Mouse (Mus musculus): Measurements from ENCODE around the gene Cacna2d3.

Cacna2d3 gene

GRCm38 (mm10) chr14:28984276-28984675 is 737.4 kb downstream of the Cacna2d3 start:
- DNase-seq = no peak

- no peak for DNase-seq
Observed at GRCm38 (mm10) chr14:28980482-28980881, 741.2 kb downstream of the Cacna2d3 start.

GRCm38 (mm10) chr14:28979230-28979629 is 742.4 kb downstream of the Cacna2d3 start:
- no peak for DNase-seq

- peak; percentile 18 for DNase-seq
Observed at GRCm38 (mm10) chr14:28972620-28973019, 749.0 kb downstream of the Cacna2d3 start.

GRCm38 (mm10) chr14:28969247-28969646 is 752.4 kb downstream of the Cacna2d3 start:
- no peak for DNase-seq

- no peak for DNase-seq
Observed at GRCm38 (mm10) chr14:28966881-28967280, 754.8 kb downstream of the Cacna2d3 start.

GRCm38 (mm10) chr14:28961379-28961778 is 760.3 kb downstream of the Cacna2d3 start:
- no peak for DNase-seq

GRCm38 (mm10) chr14:28959042-28959441 is 762.6 kb downstream of the Cacna2d3 start:
- DNase-seq = no peak

- no peak for DNase-seq
Observed at GRCm38 (mm10) chr14:28958131-28959015, 763.3 kb downstream of the Cacna2d3 start.

GRCm38 (mm10) chr14:28955181-28955580 is 766.5 kb downstream of the Cacna2d3 start:
- DNase-seq = no peak

- no peak for DNase-seq
Observed at GRCm38 (mm10) chr14:28954588-28954987, 767.1 kb downstream of the Cacna2d3 start.

GRCm38 (mm10) chr14:28954086-28954485 is 767.6 kb downstream of the Cacna2d3 start:
- no peak for DNase-seq

- DNase-seq = no peak
Observed at GRCm38 (mm10) chr14:28953409-28953808, 768.3 kb downstream of the Cacna2d3 start.

GRCm38 (mm10) chr14:28950499-28950898 is 771.2 kb downstream of the Cacna2d3 start:
- peak; percentile 11 for DNase-seq

- DNase-seq = no peak
Observed at GRCm38 (mm10) chr14:28949785-28950184, 771.9 kb downstream of the Cacna2d3 start.

- no peak for DNase-seq
Observed at GRCm38 (mm10) chr14:28948019-28948850, 773.4 kb downstream of the Cacna2d3 start.

GRCm38 (mm10) chr14:28932746-28933293 is 788.8 kb downstream of the Cacna2d3 start:
- no peak for DNase-seq

- DNase-seq = peak; percentile 2
Observed at GRCm38 (mm10) chr14:28923180-28923961, 798.3 kb downstream of the Cacna2d3 start.

GRCm38 (mm10) chr14:28918871-28919270 is 802.8 kb downstream of the Cacna2d3 start:
- DNase-seq = no peak

GRCm38 (mm10) chr14:28915004-28915403 is 806.7 kb downstream of the Cacna2d3 start:
- no peak for DNase-seq

- no peak for DNase-seq
Observed at GRCm38 (mm10) chr14:28907659-28908058, 814.0 kb downstream of the Cacna2d3 start.

GRCm38 (mm10) chr14:28892530-28892929 is 829.1 kb downstream of the Cacna2d3 start:
- DNase-seq = no peak

- no peak for DNase-seq
Observed at GRCm38 (mm10) chr14:28887373-28887772, 834.3 kb downstream of the Cacna2d3 start.
